Mouse (Mus musculus): ENCODE data around the gene Slc8a1.

Gene Slc8a1

DNA sequence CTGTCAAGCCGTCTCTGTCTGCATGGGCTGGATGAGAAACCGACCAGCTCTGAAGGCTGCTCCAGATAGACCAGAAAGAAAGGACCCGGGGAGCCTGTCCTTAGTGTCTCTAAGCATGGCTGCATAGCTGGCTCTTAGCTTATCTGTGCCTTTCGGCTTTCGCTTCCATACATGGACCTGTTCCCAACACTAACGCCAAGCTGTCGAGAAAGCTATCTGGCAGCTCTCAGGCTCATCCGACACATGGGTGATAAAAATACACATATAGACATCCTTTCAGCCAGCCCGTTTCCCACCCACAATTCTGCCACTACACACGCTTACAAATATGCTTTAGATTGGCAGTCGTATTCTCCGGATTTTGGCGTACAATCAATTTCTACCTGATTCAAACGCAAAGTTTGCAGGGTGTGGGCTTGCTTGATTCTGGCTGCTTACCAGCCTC, at the start of gene Slc8a1:
TSS of gene Slc8a1 (minus strand) at position 67 of the 445 bp plus-strand sequence.
- no peak for DNase-seq (ENCODE audit: extremely low spot score, low read depth, low spot score)

DNA sequence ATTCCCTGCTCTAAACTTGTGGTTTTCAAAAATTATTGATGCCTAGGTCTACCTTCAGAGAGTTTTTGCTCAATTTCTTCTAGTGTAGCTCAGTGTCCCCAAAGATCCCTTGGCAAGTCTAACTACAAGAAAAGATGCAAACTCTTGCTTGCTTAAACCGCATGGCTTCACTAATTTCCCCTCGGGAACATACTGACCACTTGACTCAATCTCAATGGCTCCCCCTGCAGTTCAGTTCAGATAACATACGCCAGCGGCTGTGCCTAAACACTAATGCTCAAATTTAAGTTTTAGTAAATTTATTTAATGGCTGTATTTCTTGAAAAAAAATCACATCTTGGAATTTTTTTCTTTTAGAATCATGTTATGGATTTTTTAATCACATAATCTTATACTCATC, 49.2 kb upstream of the Slc8a1 start:
- DNase-seq (ENCODE audit: extremely low spot score, low read depth, low spot score) = peak; percentile 3

DNA sequence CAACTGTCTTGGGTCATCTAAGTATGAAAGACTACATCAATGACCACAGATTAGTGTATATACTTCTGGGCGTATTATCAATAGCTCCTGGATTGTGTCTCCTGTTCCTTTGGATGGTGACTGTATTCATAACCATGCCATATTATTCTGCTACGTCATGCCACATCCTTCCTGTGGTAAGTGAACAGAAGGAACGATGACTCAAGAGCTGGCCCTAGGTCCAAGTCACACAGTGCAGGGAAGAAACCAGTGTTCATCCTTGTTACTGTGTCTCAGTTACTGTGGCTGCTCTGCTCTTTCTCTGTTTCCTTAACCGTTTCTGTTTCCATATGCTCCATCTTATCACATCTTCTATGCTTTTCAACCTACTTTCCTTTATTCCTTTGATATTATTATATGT, 44.1 kb upstream of the Slc8a1 start:
- DNase-seq (ENCODE audit: extremely low spot score, low read depth, low spot score) = no peak

DNA sequence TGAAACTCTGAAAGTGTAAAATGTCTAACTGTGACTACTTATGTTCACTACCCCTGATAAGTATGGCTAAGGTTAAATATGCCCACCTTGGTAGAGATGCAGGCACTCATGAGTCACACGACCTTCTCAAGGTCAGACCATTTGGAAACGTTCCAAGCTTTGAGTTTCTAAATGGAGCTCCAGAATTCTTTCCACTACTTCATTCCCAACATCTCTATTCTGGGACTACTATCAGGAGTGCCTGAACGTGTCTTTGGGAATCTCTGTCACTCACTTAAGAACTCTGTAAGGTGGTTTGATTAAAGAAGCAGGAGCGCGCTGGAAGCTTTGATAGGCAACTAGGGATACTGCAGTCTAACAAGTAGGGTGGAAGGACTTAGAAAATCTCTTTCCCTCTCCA, 43.3 kb upstream of the Slc8a1 start:
- DNase-seq (ENCODE audit: extremely low spot score, low read depth, low spot score) = no peak

DNA sequence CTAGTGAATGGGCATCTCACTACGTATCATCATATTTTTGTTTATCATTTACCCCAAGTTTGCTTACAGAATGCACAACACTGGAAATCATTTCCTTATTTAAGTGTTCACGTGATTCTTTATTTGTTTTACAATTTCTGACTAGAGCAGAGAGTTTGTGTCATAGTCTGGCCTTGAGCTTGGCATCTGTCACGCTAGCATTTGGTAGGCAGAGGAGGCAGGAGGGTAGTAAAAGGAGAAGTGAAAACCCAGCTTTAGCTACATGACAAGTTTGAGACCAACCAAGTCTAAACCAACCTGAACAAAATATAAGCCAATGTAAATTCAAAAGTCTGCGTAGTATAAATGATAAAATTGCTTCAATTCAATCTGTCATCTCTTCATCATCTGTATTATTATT, 41.7 kb upstream of the Slc8a1 start:
- DNase-seq (ENCODE audit: extremely low spot score, low read depth, low spot score) = no peak

DNA sequence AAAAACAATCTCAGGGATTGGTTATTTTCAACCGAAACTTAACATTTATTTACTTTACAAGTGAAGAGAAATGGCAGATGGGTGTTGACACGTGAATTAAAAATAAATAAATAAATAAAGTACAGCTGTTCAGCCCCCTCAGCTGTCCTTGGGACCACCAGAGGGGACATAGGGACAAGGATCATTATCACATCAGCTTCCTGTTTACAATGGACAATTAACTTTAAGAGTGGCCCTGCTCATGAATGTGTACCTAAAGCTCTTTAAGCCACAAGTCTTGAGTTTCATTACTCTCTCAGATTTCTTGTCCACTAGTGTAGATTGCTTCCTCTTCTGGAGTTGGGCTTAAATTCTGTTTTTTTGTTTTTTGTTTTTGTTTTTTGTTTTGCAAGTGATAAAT, 12.5 kb upstream of the Slc8a1 start:
- DNase-seq (ENCODE audit: extremely low spot score, low read depth, low spot score) = no peak

DNA sequence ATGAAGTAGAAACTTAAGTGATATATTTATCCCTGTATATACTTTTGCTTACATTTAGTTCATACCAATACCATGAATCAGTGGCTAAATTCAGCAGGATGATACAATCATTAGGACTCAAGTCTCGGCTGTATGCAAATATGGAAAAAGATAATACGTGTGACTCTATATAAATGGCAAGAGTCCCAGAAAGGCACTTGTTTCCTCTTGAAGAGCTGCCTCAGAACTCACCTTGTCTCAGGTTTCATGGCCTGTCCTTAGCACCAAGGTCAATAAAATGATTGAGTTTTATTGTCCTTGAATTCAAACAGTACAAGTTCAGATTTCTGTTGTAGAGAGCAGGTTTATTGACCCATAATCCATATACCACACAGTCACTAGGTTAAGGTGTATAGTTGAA, 4.9 kb upstream of the Slc8a1 start:
- no peak for DNase-seq (ENCODE audit: extremely low spot score, low read depth, low spot score)

DNA sequence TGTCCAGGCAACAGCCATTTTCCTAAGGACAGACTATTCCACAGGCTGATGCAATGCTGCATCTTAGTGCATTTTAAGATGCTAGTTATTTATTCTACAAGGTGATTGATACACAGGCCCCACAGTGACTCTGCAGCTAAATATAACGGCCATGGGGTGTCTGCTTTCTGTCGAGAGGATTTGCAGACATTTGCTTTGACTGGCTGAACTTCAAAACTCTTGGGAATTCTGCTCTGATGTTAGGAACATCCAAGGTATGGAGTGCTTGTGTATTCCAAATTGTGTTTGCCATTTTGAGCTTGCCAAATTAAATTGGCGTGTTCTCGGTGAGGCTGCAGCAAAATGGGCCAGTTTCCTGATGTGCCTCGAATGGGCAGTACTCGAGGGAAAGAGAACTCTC, 2.4 kb upstream of the Slc8a1 start:
- no peak for DNase-seq (ENCODE audit: extremely low spot score, low read depth, low spot score)

DNA sequence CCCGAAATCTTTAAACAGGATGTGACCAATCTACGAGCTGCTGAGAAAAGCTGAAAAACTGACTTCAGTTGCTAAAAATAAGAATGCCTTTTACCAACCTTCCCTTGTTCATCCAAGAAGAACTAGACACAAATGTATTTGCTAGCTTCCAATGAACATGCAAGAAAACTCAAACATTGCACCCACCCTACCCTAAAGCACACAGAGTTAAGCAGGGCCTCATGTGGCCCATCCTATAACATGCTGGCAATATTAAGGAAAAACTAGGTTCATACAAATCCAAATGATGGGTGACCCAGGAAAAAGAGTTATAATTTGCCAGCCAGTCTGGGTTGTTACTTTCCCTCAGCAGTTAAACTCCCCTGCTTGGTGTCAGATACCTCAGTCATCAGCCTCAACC, 398 bp downstream of the Slc8a1 start:
- DNase-seq (ENCODE audit: extremely low spot score, low read depth, low spot score) = no peak

DNA sequence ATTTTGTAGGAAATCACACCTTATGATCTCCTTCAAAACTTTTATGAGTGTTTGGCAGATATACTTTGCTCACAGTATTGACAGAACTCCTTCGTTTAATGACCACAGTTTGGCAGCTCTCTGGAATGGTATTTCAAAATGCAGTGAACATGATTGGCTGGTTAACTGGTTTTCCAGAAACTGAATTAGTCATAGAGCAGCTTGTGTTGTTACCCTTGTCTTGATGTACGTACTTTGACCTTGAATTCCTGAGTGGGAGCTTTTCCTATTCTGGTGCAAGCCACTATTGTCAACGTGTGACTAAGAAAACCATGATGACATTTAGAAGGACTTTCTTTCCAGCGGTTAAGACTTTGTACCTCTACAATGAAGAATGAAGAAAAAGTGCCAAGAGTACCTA, 868 bp downstream of the Slc8a1 start:
- no peak for DNase-seq (ENCODE audit: extremely low spot score, low read depth, low spot score)

DNA sequence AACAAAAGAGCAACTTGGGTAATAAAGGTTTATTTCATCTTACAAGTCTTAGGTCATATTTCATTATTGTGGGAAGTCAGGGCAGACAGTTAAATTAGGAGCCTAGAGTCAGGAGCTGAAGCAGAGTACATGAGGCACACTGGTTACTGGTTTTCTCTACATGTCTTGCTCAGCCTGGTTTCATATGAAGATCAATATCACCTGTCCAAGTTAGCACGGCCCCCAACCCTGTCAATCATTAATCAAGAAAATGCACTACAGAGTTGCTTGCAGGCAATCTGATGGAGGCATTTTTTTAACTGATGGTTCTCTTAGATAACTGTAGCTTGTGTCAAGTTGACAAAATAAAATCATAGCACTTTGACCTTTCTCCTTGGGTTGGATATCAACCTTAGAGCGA, 2.6 kb downstream of the Slc8a1 start:
- DNase-seq (ENCODE audit: extremely low spot score, low read depth, low spot score) = no peak

DNA sequence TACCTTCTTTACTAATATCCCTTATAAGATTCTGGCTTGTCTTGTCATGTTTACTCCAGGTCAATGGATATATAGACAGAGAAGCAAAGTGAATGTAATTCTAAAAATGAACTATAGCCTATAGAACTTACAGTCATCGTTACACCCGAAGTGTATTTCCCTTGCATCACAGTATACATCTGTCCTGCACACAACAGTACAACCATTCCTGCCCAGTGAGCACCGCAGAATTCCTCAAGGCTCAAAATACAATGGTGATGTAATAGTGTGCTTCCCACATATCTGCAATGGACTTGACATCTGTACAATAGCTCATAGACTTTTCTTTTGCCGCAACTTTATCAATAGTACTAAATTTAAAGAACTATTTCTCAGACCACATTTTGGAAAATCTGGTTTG, 8.3 kb downstream of the Slc8a1 start:
- no peak for DNase-seq (ENCODE audit: extremely low spot score, low read depth, low spot score)

DNA sequence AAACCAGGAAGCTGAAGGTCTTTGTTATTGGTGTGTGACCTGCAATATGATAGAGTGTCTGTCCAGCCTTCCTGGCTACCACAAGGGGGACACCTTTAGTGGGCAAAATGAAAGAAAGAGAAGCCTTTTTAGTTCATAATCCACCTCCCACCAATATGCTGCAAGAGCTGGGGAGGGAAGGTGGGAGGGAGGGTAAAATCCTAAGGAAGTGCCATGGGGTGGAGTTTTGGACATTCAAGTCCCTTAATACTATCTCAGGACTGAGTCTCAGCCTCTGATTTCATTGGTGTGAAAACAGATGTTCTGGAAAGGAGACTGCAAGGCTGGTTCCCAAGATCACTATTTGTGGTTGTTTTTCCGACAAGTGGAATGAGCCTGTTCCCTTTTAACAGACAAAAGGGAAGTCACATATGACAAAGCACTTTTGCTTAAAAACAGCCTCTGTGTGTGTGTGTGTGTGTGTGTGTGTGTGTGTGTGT, 25.9 kb downstream of the Slc8a1 start:
- DNase-seq (ENCODE audit: extremely low spot score, low read depth, low spot score) = no peak

DNA sequence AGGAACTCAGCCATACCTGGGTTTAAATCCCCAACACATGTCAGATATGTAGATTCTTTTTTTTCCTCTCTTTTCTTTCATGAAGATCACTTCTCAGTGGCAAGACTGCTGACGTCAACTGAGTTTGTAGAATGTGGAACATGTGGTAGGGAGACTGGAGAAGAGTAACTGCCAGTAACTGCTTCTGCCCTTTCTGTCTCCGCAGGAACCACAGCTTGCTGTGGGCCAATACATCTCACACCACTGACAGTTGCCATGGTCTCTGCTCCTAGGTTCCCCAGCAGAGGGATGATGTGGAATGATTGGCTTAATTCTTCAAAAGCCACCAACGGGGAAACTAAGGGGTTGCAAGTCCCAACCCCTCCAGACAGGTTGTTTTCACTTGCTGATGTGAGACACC, 33.4 kb downstream of the Slc8a1 start:
- no peak for DNase-seq (ENCODE audit: extremely low spot score, low read depth, low spot score)

DNA sequence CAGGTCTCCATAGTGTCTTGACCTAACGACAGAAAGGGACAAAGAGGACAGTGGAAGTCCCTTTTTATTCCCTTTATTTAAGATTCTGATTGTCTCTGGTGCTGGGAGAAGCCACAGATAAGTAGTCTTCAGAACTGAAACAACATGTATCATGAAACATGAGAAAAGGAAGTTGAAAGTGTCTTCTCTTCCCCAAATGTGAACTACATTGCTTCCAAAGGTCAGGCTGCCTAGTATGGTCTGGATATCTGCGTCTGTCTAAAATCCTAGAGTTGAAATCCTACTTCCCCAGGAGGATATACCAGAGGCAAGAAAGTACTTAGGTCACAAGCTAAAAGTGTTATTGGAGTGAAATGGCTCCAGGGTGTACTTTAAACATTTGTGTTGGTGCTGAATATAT, 34.9 kb downstream of the Slc8a1 start:
- DNase-seq (ENCODE audit: extremely low spot score, low read depth, low spot score) = no peak

DNA sequence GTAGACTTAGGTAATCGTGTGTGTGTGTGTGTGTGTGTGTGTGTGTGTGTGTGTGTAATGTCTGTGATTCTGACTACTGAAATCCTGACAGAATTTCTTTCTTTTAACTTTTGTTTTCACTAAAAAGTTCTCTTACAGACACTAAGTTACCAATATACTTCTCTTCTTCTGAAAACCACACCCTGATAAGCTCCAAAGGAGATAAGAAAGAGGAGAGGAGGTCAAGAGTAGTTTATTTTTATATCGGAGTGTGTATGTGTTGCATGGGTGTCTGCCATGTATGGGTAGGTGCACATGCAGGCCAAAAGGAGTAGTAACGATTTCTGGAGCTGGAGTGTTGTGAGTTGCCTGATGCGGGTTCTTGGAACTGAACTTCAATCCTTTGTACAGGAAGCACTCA, 36.5 kb downstream of the Slc8a1 start:
- no peak for DNase-seq (ENCODE audit: extremely low spot score, low read depth, low spot score)

DNA sequence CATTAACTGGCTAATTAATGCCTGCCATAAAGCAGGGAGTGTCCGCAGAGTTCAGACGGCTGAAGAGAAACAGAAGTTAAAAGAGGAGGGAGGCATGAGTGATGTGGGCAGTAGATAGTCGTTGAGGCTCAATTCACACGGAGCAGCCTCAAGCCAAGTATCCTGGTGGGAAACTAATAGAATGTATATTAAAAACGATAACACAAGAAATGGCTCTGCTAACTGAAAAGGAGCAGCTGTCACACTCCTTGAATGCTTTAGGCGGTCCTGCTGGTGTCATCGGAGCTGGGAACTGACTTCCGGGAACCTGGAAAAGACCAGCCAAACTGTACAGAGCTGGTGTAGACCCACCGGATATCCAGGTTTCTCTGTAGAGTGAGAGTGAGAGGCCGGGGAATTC, 39.4 kb downstream of the Slc8a1 start:
- no peak for DNase-seq (ENCODE audit: extremely low spot score, low read depth, low spot score)

DNA sequence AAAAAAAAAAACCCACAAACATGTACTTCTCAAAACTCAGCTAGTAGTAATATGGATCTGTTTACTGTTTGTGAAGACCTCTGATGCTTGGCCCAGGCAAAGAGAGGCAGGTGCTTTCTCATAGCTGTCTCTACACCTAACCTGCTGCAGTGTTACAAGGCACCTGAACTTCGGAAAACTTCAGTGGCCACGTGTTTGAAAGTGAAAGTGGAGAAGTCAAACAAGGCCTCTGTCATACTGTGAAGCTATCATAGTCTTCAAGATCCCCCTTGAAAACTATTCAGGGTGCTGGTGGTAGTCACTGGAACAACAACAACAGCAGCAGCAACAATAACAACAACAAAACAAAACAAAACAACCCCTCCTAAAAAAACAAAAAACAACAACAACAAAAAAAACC, 40.5 kb downstream of the Slc8a1 start:
- no peak for DNase-seq (ENCODE audit: extremely low spot score, low read depth, low spot score)

DNA sequence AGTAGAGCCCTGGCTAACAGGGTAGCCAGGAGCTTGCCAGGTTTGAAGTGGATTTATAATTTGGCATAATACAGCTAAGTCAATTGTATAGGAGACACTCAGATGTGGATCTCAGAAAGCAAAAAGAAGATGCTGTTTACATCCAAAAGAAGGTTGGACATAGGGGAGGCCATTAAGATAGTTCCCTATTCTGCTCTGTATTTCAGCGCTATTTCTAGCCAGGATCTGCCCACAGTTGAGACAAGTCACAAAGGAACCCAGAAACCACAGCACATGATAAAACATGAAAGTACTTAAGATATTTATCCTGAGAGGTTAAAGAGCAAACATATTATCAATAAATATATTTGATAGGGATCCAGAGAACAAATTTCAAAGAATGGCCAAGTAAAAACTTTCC, 43.2 kb downstream of the Slc8a1 start:
- DNase-seq (ENCODE audit: extremely low spot score, low read depth, low spot score) = no peak

DNA sequence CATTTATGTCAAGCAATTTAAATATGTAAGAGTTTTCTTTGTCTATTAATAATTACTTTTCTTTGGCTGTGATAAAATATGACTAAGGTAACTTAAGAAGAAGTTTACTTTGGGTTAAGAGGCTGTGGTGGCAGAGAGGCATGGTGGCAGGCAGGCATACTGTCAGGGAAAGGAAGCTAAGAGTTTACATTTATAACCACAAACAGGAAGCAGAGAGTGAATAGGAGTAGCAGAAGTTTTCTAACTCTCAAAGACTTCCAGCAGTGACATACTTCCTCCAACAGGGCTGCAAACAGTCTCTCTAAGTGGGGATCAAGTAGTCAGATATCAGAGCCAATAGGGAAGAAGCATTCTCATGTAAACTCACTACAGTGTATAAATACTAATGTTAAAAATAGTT, 58.6 kb downstream of the Slc8a1 start:
- no peak for DNase-seq (ENCODE audit: extremely low spot score, low read depth, low spot score)

DNA sequence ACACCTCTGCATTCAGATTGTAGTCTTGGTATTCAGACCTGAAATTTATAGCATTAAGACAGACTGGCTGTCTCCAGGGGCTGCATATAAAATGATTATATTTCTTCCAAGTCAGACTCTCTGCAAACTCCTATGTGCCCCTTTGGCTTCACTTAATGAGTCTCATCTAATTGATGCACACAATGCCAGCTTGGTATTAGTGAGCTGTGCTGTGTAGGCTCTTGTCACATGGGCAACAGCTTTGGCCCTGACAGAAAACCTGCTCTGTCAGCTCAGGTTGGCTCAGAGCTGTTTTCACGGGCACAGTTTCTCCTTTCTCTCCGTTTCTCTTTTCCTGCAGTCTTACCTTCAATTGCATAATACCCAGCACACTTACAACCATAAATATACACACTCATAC, 60.7 kb downstream of the Slc8a1 start:
- no peak for DNase-seq (ENCODE audit: extremely low spot score, low read depth, low spot score)

DNA sequence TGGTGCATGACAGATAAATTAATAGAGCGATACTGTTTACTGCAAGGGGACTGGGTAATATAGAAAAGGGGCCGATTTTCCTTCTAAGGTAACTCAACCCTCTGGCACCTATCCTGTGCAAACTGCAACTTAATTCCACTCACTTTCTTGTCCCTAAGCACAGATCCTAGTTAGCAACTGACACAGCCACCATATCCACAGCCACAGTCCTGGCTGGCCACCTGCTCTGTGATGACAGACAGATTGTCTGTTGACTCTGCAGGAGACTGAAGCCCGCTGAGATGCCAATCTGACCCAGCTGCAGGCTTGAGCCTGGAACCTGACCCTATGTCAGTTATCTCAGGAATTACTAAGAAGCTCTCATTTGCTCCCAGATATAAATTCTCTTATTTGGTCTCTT, 62.0 kb downstream of the Slc8a1 start:
- DNase-seq (ENCODE audit: extremely low spot score, low read depth, low spot score) = no peak

DNA sequence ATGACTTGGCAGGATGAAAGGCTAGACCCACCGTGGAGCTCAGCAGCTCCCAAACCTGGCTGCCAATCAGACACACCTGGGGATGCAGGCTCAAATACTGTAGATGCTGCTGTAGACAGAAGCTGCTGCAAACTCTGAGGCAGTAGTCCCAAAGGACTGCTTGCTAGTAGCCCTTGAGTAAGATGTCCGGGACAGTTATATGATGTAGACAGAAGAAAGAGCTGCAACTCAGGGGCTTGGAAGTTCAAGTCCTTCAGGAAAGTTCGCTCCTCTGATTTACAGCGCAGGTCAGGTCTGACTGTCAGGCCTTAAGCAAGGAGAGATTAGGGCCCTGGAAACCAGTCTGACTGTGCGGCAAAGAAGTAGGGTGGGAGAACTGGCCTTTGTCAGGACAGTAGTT, 66.9 kb downstream of the Slc8a1 start:
- DNase-seq (ENCODE audit: extremely low spot score, low read depth, low spot score) = no peak

Data from hindlimb bud, embryonic 11.5 days (tissue).